Mouse (Mus musculus) myocyte (in vitro differentiated cells): ENCODE data around the gene Gm37240.

Source experiments
- CEBPB ChIP-seq: IDR thresholded peaks from 2 replicates; pipeline ENCODE4 v1.6.1; 2011; ENCODE audit warnings: mild to moderate bottlenecking, moderate library complexity; ENCODE audit not compliant: poor library complexity, insufficient read depth, severe bottlenecking
- E2F4 ChIP-seq: IDR thresholded peaks from one replicate; pipeline ENCODE4 v1.6.1; 2011; ENCODE audit warnings: mild to moderate bottlenecking, control low read depth, moderate library complexity; ENCODE audit not compliant: insufficient read depth
- MAX ChIP-seq: IDR thresholded peaks from one replicate; pipeline ENCODE4 v1.6.1; 2011; ENCODE audit warnings: low read depth, mild to moderate bottlenecking, control low read depth
- MYOD1 ChIP-seq, 3 experiments: IDR thresholded peaks; one replicate each; pipeline ENCODE4 v1.6.1; 2011; ENCODE audit warnings: control low read depth in 2 of 3, low read depth in 2 of 3, mild to moderate bottlenecking in 2 of 3, moderate library complexity in 1 of 3; ENCODE audit not compliant: insufficient read length in 2 of 3, control insufficient read depth in 1 of 3
- MYOG ChIP-seq, 3 experiments: IDR thresholded peaks; one replicate each; pipeline ENCODE4 v1.6.1; 2011; ENCODE audit warnings: control low read depth in 2 of 3, low read depth in 2 of 3, mild to moderate bottlenecking in 2 of 3; ENCODE audit not compliant: insufficient read length in 2 of 3, control insufficient read depth in 1 of 3, insufficient read depth in 1 of 3
- POLR2A ChIP-seq: IDR thresholded peaks from one replicate; pipeline ENCODE4 v1.6.1; 2011; ENCODE audit warnings: low read depth, mild to moderate bottlenecking, control low read depth, moderate library complexity; ENCODE audit not compliant: insufficient read length
- POLR2AphosphoS2 ChIP-seq: IDR thresholded peaks from one replicate; pipeline ENCODE4 v1.6.1; 2011; ENCODE audit warnings: low read depth, control low read depth; ENCODE audit not compliant: insufficient read length
- TCF12 ChIP-seq: IDR thresholded peaks from one replicate; pipeline ENCODE4 v1.6.1; 2011; ENCODE audit warnings: mild to moderate bottlenecking, control low read depth; ENCODE audit not compliant: poor library complexity, insufficient read depth, severe bottlenecking

GRCm38 (mm10) chr3:85184151-85184550 lies 703.2 kb downstream of the Gm37240 start:
- no peak for TF ChIP-seq POLR2AphosphoS2
- TF ChIP-seq TCF12 = no peak
- no peak for TF ChIP-seq E2F4
- TF ChIP-seq POLR2A = no peak
- no peak for TF ChIP-seq CEBPB
- TF ChIP-seq MYOG (IDR thresholded peaks at IDR 0.05; ENCODE audit: control insufficient read depth in 1 of 3, insufficient read depth in 1 of 3, insufficient read length in 2 of 3, low read depth in 2 of 3) = no peak
- TF ChIP-seq MAX = no peak
- TF ChIP-seq MYOD1 (IDR thresholded peaks at IDR 0.05; ENCODE audit: control insufficient read depth in 1 of 3, insufficient read length in 2 of 3, low read depth in 2 of 3) = no peak
